Mouse (Mus musculus): Measurements from ENCODE around the gene Arg2. TPM values are rescaled to one million over a fixed set of nuclear protein-coding genes. Genes with fewer than 3 reads are reported as not detected.

Arg2 gene
- 17.6 and 17.9 TPM in 2 replicates for polyA plus RNA-seq (2015; fragmentation: Nextera tagmentation; extraction: Ambion mirVana)

- H3K36me3 ChIP-seq (ENCODE audit: insufficient read depth, low read length) = no peaks in the 10 kb centered on the region
- peak within 1 kb of the TSS; percentile 77 for H3K4me2 ChIP-seq (replicated peaks; ENCODE audit: low read depth, low read length)
- WGBS = under 1% methylated on average over 47 of the region's 47 CpGs
- ATAC-seq (ENCODE audit: low FRiP score, low TSS enrichment) = peak; percentile 97
- peaks cover 13% of the 10 kb centered on the region for H3K4me1 ChIP-seq (ENCODE audit: insufficient read depth, low read length)
- peak within 1 kb of the TSS; percentile 50 for H3K4me3 ChIP-seq (ENCODE audit: low read length)
- no peak within 1 kb of the TSS for H3K27ac ChIP-seq (ENCODE audit: low read length)
- no peaks in the 10 kb centered on the region for H3K9me3 ChIP-seq (ENCODE audit: low read length)
- peaks cover 33% of the 10 kb centered on the region for H3K27me3 ChIP-seq (ENCODE audit: insufficient read depth, low read length)
- peak within 1 kb of the TSS; percentile 53 for H3K9ac ChIP-seq (replicated peaks; ENCODE audit: low read length)
Measured at GRCm38 (mm10) chr12:79130299-79131177, at the start of gene Arg2. Gene Arg2 (plus strand): TSS chr12:79130777.

- Histone ChIP-seq H3K4me2 (replicated peaks; ENCODE audit: low read depth, low read length) (peak within 1 kb of the TSS; percentile 60), H3K4me3 (ENCODE audit: low read length) (peak within 1 kb of the TSS; percentile 91), H3K9ac (replicated peaks; ENCODE audit: low read length) (peak within 1 kb of the TSS; percentile 92), H3K27ac (ENCODE audit: low read length) (peak within 1 kb of the TSS; percentile 26; the same call in 1 of the 2 replicates), H3K36me3 (ENCODE audit: insufficient read depth, low read length) (no peaks in the 10 kb centered on the region), H3K27me3 (ENCODE audit: insufficient read depth, low read length) (no peaks in the 10 kb centered on the region), H3K9me3 (ENCODE audit: low read length) (no peaks in the 10 kb centered on the region), H3K4me1 (ENCODE audit: insufficient read depth, low read length) (no peaks in the 10 kb centered on the region)
- ATAC-seq (ENCODE audit: low FRiP score, low TSS enrichment) = peak; percentile 99
- under 1% methylated on average over 53 of the region's 53 CpGs for WGBS
Measured at GRCm38 (mm10) chr12:79089182-79089812, 41.3 kb upstream of the Arg2 start, which contains the start of gene Pigh. Gene Pigh (minus strand): TSS chr12:79089651.

GRCm38 (mm10) chr12:79092569-79092968 lies 38.0 kb upstream of the Arg2 start:
- ATAC-seq (ENCODE audit: low FRiP score, low TSS enrichment) = no peak
- Histone ChIP-seq H3K27ac (ENCODE audit: low read length) (no peak overlapping the region), H3K27me3 (ENCODE audit: insufficient read depth, low read length) (no peaks in the 10 kb centered on the region), H3K4me1 (ENCODE audit: insufficient read depth, low read length) (no peaks in the 10 kb centered on the region), H3K36me3 (ENCODE audit: insufficient read depth, low read length) (no peaks in the 10 kb centered on the region), H3K9ac (replicated peaks; ENCODE audit: low read length) (no peak overlapping the region), H3K4me3 (ENCODE audit: low read length) (no peak overlapping the region), H3K4me2 (replicated peaks; ENCODE audit: low read depth, low read length) (no peak overlapping the region), H3K9me3 (ENCODE audit: low read length) (no peaks in the 10 kb centered on the region)
- WGBS = 46% methylated on average over 4 of the region's 4 CpGs

- no peak for ATAC-seq (ENCODE audit: low FRiP score, low TSS enrichment)
- no peaks in the 10 kb centered on the region for H3K4me1 ChIP-seq (ENCODE audit: insufficient read depth, low read length)
- no peaks in the 10 kb centered on the region for H3K36me3 ChIP-seq (ENCODE audit: insufficient read depth, low read length)
- no peaks in the 10 kb centered on the region for H3K27me3 ChIP-seq (ENCODE audit: insufficient read depth, low read length)
- no peak overlapping the region for H3K4me2 ChIP-seq (replicated peaks; ENCODE audit: low read depth, low read length)
- 68% methylated on average over 3 of the region's 3 CpGs for WGBS
- no peak overlapping the region for H3K4me3 ChIP-seq (ENCODE audit: low read length)
- H3K9me3 ChIP-seq (ENCODE audit: low read length) = no peaks in the 10 kb centered on the region
- no peak overlapping the region for H3K9ac ChIP-seq (replicated peaks; ENCODE audit: low read length)
- no peak overlapping the region for H3K27ac ChIP-seq (ENCODE audit: low read length)
Measured at GRCm38 (mm10) chr12:79097106-79097752, 33.3 kb upstream of the Arg2 start.

GRCm38 (mm10) chr12:79103773-79104172 lies 26.8 kb upstream of the Arg2 start:
- no peaks in the 10 kb centered on the region for H3K27me3 ChIP-seq (ENCODE audit: insufficient read depth, low read length)
- H3K36me3 ChIP-seq (ENCODE audit: insufficient read depth, low read length) = no peaks in the 10 kb centered on the region
- no peak overlapping the region for H3K9ac ChIP-seq (replicated peaks; ENCODE audit: low read length)
- no peak overlapping the region for H3K4me3 ChIP-seq (ENCODE audit: low read length)
- no peak for ATAC-seq (ENCODE audit: low FRiP score, low TSS enrichment)
- H3K27ac ChIP-seq (ENCODE audit: low read length) = no peak overlapping the region
- no peak overlapping the region for H3K4me2 ChIP-seq (replicated peaks; ENCODE audit: low read depth, low read length)
- no peaks in the 10 kb centered on the region for H3K4me1 ChIP-seq (ENCODE audit: insufficient read depth, low read length)
- 69% methylated on average over 3 of the region's 3 CpGs for WGBS
- no peaks in the 10 kb centered on the region for H3K9me3 ChIP-seq (ENCODE audit: low read length)

- ATAC-seq (ENCODE audit: low FRiP score, low TSS enrichment) = no peak
- WGBS = 58% methylated on average over 2 of the region's 2 CpGs
Measured at GRCm38 (mm10) chr12:79104544-79104943, 26.0 kb upstream of the Arg2 start.

GRCm38 (mm10) chr12:79105312-79105711 lies 25.3 kb upstream of the Arg2 start:
- H3K36me3 ChIP-seq (ENCODE audit: insufficient read depth, low read length) = no peaks in the 10 kb centered on the region
- H3K4me1 ChIP-seq (ENCODE audit: insufficient read depth, low read length) = no peaks in the 10 kb centered on the region
- H3K9me3 ChIP-seq (ENCODE audit: low read length) = no peaks in the 10 kb centered on the region
- H3K4me2 ChIP-seq (replicated peaks; ENCODE audit: low read depth, low read length) = no peak overlapping the region
- H3K27ac ChIP-seq (ENCODE audit: low read length) = no peak overlapping the region
- H3K9ac ChIP-seq (replicated peaks; ENCODE audit: low read length) = no peak overlapping the region
- H3K27me3 ChIP-seq (ENCODE audit: insufficient read depth, low read length) = no peaks in the 10 kb centered on the region
- ATAC-seq (ENCODE audit: low FRiP score, low TSS enrichment) = no peak
- H3K4me3 ChIP-seq (ENCODE audit: low read length) = no peak overlapping the region
- whole genome bisulfite sequencing = 52% methylated on average over 5 of the region's 5 CpGs

More at GRCm38 (mm10) chr12:79104544-79104943, 26.0 kb upstream of the Arg2 start:
- Histone ChIP-seq H3K9me3 (ENCODE audit: low read length) (no peaks in the 10 kb centered on the region), H3K9ac (replicated peaks; ENCODE audit: low read length) (no peak overlapping the region), H3K4me3 (ENCODE audit: low read length) (no peak overlapping the region), H3K27me3 (ENCODE audit: insufficient read depth, low read length) (no peaks in the 10 kb centered on the region), H3K4me1 (ENCODE audit: insufficient read depth, low read length) (no peaks in the 10 kb centered on the region), H3K4me2 (replicated peaks; ENCODE audit: low read depth, low read length) (no peak overlapping the region), H3K36me3 (ENCODE audit: insufficient read depth, low read length) (no peaks in the 10 kb centered on the region), H3K27ac (ENCODE audit: low read length) (no peak overlapping the region)

- Histone ChIP-seq H3K27me3 (ENCODE audit: insufficient read depth, low read length) (no peaks in the 10 kb centered on the region), H3K36me3 (ENCODE audit: insufficient read depth, low read length) (no peaks in the 10 kb centered on the region)
Measured at GRCm38 (mm10) chr12:79118991-79119390, 11.6 kb upstream of the Arg2 start.

GRCm38 (mm10) chr12:79122820-79123219 lies 7.8 kb upstream of the Arg2 start:
- no peaks in the 10 kb centered on the region for H3K27me3 ChIP-seq (ENCODE audit: insufficient read depth, low read length)
- no peak overlapping the region for H3K9ac ChIP-seq (replicated peaks; ENCODE audit: low read length)
- H3K36me3 ChIP-seq (ENCODE audit: insufficient read depth, low read length) = no peaks in the 10 kb centered on the region
- no peak overlapping the region for H3K4me2 ChIP-seq (replicated peaks; ENCODE audit: low read depth, low read length)
- WGBS = 32% methylated on average over 3 of the region's 3 CpGs
- H3K4me3 ChIP-seq (ENCODE audit: low read length) = no peak overlapping the region
- no peak overlapping the region for H3K27ac ChIP-seq (ENCODE audit: low read length)
- H3K4me1 ChIP-seq (ENCODE audit: insufficient read depth, low read length) = no peaks in the 10 kb centered on the region
- H3K9me3 ChIP-seq (ENCODE audit: low read length) = no peaks in the 10 kb centered on the region
- ATAC-seq (ENCODE audit: low FRiP score, low TSS enrichment) = no peak

More at GRCm38 (mm10) chr12:79118991-79119390, 11.6 kb upstream of the Arg2 start:
- Histone ChIP-seq H3K9ac (replicated peaks; ENCODE audit: low read length) (no peak overlapping the region), H3K4me2 (replicated peaks; ENCODE audit: low read depth, low read length) (no peak overlapping the region), H3K9me3 (ENCODE audit: low read length) (no peaks in the 10 kb centered on the region), H3K4me3 (ENCODE audit: low read length) (no peak overlapping the region), H3K4me1 (ENCODE audit: insufficient read depth, low read length) (no peaks in the 10 kb centered on the region), H3K27ac (ENCODE audit: low read length) (no peak overlapping the region)
- 0 out of 2 replicates have a peak, but pooled peaks have one; percentile 12 for ATAC-seq (ENCODE audit: low FRiP score, low TSS enrichment)
- WGBS = 83% methylated on average over 4 of the region's 4 CpGs

All from kidney, embryonic 16.5 days (tissue).